Mouse (Mus musculus) C2C12 (cell line): ENCODE data around the gene Bex3. TPM values are rescaled to one million over a fixed set of nuclear protein-coding genes. Genes with fewer than 3 reads are reported as not detected.
"Not testable (repeated sequence)": the region's sequence is repeated elsewhere in the genome, so short reads cannot be mapped to it uniquely, and the experiment has no call there.

Source experiments
- H3K27me3 ChIP-seq: one replicate; pipeline ENCODE4 v1.6.1; 2011; ENCODE audit not compliant: control insufficient read depth, insufficient read depth, insufficient read length
- H3K36me3 ChIP-seq: one replicate; pipeline ENCODE4 v1.6.1; 2011; ENCODE audit not compliant: control insufficient read depth, insufficient read depth
- H3K4me3 ChIP-seq: one replicate; pipeline ENCODE4 v1.5.1; 2011; ENCODE audit warnings: mild to moderate bottlenecking, control low read depth; ENCODE audit not compliant: poor library complexity, insufficient read depth, severe bottlenecking
- H3K79me2 ChIP-seq: one replicate; pipeline ENCODE4 v1.6.1; 2011; ENCODE audit not compliant: control insufficient read depth, insufficient read depth
- H3K79me3 ChIP-seq: one replicate; pipeline ENCODE4 v1.6.1; 2011; ENCODE audit warnings: low read depth, control low read depth
- H3ac ChIP-seq: one replicate; pipeline ENCODE3; 2011; ENCODE audit warnings: low read depth; ENCODE audit not compliant: control insufficient read depth, insufficient read length
- CEBPB ChIP-seq: IDR thresholded peaks from one replicate; pipeline ENCODE4 v1.6.1; 2011; ENCODE audit warnings: low read depth, mild to moderate bottlenecking, control low read depth, moderate library complexity
- CTCF ChIP-seq: IDR thresholded peaks from one replicate; pipeline ENCODE4 v1.5.1; 2011; ENCODE audit not compliant: control insufficient read depth, insufficient read depth, insufficient read length
- FOSL1 ChIP-seq: IDR thresholded peaks from one replicate; pipeline ENCODE4 v1.8.0; 2011; ENCODE audit warnings: mild to moderate bottlenecking, low read length; ENCODE audit not compliant: poor library complexity, insufficient read depth, severe bottlenecking
- MAX ChIP-seq: IDR thresholded peaks from one replicate; pipeline ENCODE4 v1.6.1; 2011; ENCODE audit warnings: mild to moderate bottlenecking, control low read depth
- MYOD1 ChIP-seq: IDR thresholded peaks from one replicate; pipeline ENCODE4 v1.6.1; 2011; ENCODE audit warnings: low read depth; ENCODE audit not compliant: control insufficient read depth, insufficient read length
- MYOG ChIP-seq: IDR thresholded peaks from one replicate; pipeline ENCODE4 v1.6.1; 2011; ENCODE audit not compliant: control insufficient read depth, insufficient read length; ENCODE audit errors: extremely low read depth
- USF1 ChIP-seq: IDR thresholded peaks from one replicate; pipeline ENCODE4 v1.6.1; 2011; ENCODE audit warnings: low read depth, mild to moderate bottlenecking, control low read depth, moderate library complexity
- long read RNA-seq, 2 experiments: library from polyadenylated mRNA; unstranded; transcript quantifications; one replicate each; pipeline ENCODE4 v2.0.0; 2019 to 2020
- polyA plus RNA-seq: library from polyadenylated mRNA; unstranded; fragments of >200 nt; fragmentation: generic; extraction: Trizol; gene quantifications from one replicate; pipeline ENCODE4 v1.2.1, GENCODE M21; 2012; ENCODE audit warnings: missing spikeins

Bex3 gene
- polyA plus RNA-seq, result 242 TPM
- long read RNA-seq, experiment 1, transcript Bex3-201 (3 exons, 930 nt), result major isoform, 123 of 165 reads
- long read RNA-seq, experiment 1, transcript Bex3-204 (3 exons, 933 nt), result minor isoform, 5 of 165 reads
- long read RNA-seq, experiment 1, transcript Bex3-202 (3 exons, 826 nt), result minor isoform, 23 of 165 reads
- long read RNA-seq, experiment 1, partial matches to known transcripts, result 1 of 165 reads
- long read RNA-seq, experiment 1, other reads (novel, unspliced or antisense), result 12 of 165 reads
- long read RNA-seq, experiment 2, transcript Bex3-201 (3 exons, 930 nt), result major isoform, 19 of 24 reads
- long read RNA-seq, experiment 2, partial matches to known transcripts, result 0 of 24 reads
- long read RNA-seq, experiment 2, other reads (novel, unspliced or antisense), result 0 of 24 reads

GRCm38 (mm10) chrX:136269743-136270392 lies at the start of gene Bex3:
Gene Bex3, plus strand, starts transcription at chrX:136270253.
- H3K79me3 ChIP-seq, H3K36me3 ChIP-seq, H3ac ChIP-seq, H3K27me3 ChIP-seq, H3K79me2 ChIP-seq: not testable (repeated sequence)
- peak within 1 kb of the TSS; percentile 23 for H3K4me3 ChIP-seq

- peak; percentile 14 for TF ChIP-seq USF1
- no peak for TF ChIP-seq MYOD1
- no peak overlapping the region for H3K4me3 ChIP-seq
- no peaks in the 10 kb centered on the region for H3K79me2 ChIP-seq
- H3K36me3 ChIP-seq, result no peaks in the 10 kb centered on the region
- no peaks in the 10 kb centered on the region for H3K27me3 ChIP-seq
- no peaks in the 10 kb centered on the region for H3K79me3 ChIP-seq
- no peak overlapping the region for H3ac ChIP-seq
Measured at GRCm38 (mm10) chrX:136223714-136224113, 46.3 kb upstream of the Bex3 start.

- no peaks in the 10 kb centered on the region for H3K36me3 ChIP-seq
- H3ac ChIP-seq, result no peak overlapping the region
- H3K79me3 ChIP-seq, result no peaks in the 10 kb centered on the region
- no peaks in the 10 kb centered on the region for H3K79me2 ChIP-seq
- no peaks in the 10 kb centered on the region for H3K27me3 ChIP-seq
- TF ChIP-seq USF1 (no peak), MYOD1 (no peak)
- no peak overlapping the region for H3K4me3 ChIP-seq
Measured at GRCm38 (mm10) chrX:136227768-136228167, 42.3 kb upstream of the Bex3 start.

DNA sequence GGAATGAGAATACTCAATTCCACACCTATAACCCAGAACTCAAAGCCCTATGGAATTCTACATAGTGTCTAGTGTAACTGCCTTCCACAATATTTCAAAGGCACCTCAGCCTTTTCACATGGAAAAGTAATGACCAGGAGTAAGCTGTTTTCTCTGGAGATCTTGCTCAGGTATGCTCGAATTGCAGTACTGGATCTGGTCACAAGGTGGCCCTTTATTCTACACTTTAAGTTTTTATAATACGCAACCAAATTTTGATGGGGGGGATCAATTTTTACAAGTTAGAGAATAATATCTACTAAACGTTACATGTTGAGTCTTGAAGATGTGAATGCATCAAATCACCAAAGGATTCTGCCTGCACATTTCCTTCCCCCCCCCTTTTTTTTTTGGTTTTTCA lies 31.9 kb upstream of the Bex3 start:
- Histone ChIP-seq H3K27me3 (no peaks in the 10 kb centered on the region), H3K4me3 (no peak overlapping the region), H3K79me3 (no peaks in the 10 kb centered on the region), H3K36me3 (no peaks in the 10 kb centered on the region), H3ac (no peak overlapping the region), H3K79me2 (no peaks in the 10 kb centered on the region)
- TF ChIP-seq CTCF (no peak), MAX (no peak), USF1 (no peak), MYOG (no peak), CEBPB (no peak), FOSL1 (no peak), MYOD1 (no peak)

DNA sequence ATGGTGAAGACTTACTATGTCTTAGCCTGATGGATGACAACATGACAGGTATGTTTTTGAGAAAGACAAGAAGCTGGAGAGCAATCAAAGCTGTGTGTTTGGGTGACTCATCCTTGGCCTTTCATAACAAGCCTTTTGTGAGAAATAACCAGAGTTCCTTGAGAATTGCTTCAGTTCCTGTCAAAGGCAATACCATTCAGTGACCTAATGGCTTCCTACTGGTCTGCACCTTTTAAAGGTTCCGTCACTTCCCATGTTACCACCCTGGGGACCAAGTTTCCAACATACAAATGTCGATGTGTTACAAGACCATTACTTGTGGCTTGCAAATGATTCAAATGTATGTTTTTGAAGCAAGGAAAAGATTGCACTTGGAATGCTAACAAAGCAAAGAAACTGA lies 26.9 kb upstream of the Bex3 start:
- Histone ChIP-seq H3K79me2 (peaks cover 9% of the 10 kb centered on the region), H3K27me3 (no peaks in the 10 kb centered on the region), H3ac (no peak overlapping the region), H3K36me3 (no peaks in the 10 kb centered on the region), H3K79me3 (peaks cover 4% of the 10 kb centered on the region), H3K4me3 (no peak overlapping the region)
- no peak for TF ChIP-seq CEBPB
- TF ChIP-seq CTCF, result no peak
- TF ChIP-seq MYOD1, result no peak
- no peak for TF ChIP-seq USF1
- no peak for TF ChIP-seq FOSL1
- no peak for TF ChIP-seq MYOG

- Histone ChIP-seq H3K79me3 (peaks cover 4% of the 10 kb centered on the region), H3K36me3 (no peaks in the 10 kb centered on the region), H3K79me2 (peaks cover 9% of the 10 kb centered on the region), H3K27me3 (no peaks in the 10 kb centered on the region), H3ac (peak within 1 kb of the TSS; percentile 48), H3K4me3 (peak within 1 kb of the TSS; percentile 52)
- TF ChIP-seq MAX (no peak), FOSL1 (no peak), USF1 (peak; percentile 77), CTCF (no peak)
Measured at GRCm38 (mm10) chrX:136244574-136245229, 25.4 kb upstream of the Bex3 start, which contains the start of gene Tceal9. Gene Tceal9, plus strand, starts transcription at chrX:136245079.
